Mouse (Mus musculus) testis, adult 2 months (tissue): ENCODE data around the gene Pdlim7. TPM values are rescaled to one million over a fixed set of nuclear protein-coding genes. Genes with fewer than 3 reads are reported as not detected.

Source experiments
- H3K27ac ChIP-seq: fragments of 200-500 bp; 2 replicates; pipeline ENCODE4 v1.5.1; 2012; ENCODE audit warnings: low read depth, low read length; ENCODE audit not compliant: control insufficient read depth, insufficient read depth
- H3K27me3 ChIP-seq: fragments of 200-500 bp; 2 replicates; pipeline ENCODE4 v1.6.1; 2012; ENCODE audit warnings: mild to moderate bottlenecking, low read length, moderate library complexity; ENCODE audit not compliant: control insufficient read depth, insufficient read depth
- H3K36me3 ChIP-seq: fragments of 200-500 bp; 2 replicates; pipeline ENCODE4 v1.6.1; 2012; ENCODE audit warnings: mild to moderate bottlenecking, low read length; ENCODE audit not compliant: control insufficient read depth, insufficient read depth
- H3K4me1 ChIP-seq: fragments of 200-500 bp; 2 replicates; pipeline ENCODE4 v1.6.1; 2012; ENCODE audit warnings: low read length; ENCODE audit not compliant: control insufficient read depth, insufficient read depth
- H3K4me3 ChIP-seq: fragments of 200-500 bp; 2 replicates; pipeline ENCODE4 v1.5.1; 2012; ENCODE audit warnings: low read depth, mild to moderate bottlenecking, low read length, moderate library complexity, mixed read lengths; ENCODE audit not compliant: control insufficient read depth
- CTCF ChIP-seq: fragments of 200-500 bp; IDR thresholded peaks from 2 replicates; pipeline ENCODE4 v1.5.1; 2012; ENCODE audit warnings: low read depth, mild to moderate bottlenecking, inconsistent platforms, low read length, moderate library complexity; ENCODE audit not compliant: control insufficient read depth, insufficient read depth, insufficient replicate concordance
- POLR2A ChIP-seq: fragments of 200-500 bp; IDR thresholded peaks from 2 replicates; pipeline ENCODE4 v1.6.1; 2012; ENCODE audit warnings: low read depth, mild to moderate bottlenecking, inconsistent platforms, low read length, moderate library complexity; ENCODE audit not compliant: control insufficient read depth
- polyA plus RNA-seq: library from polyadenylated mRNA; depleted of rRNA; stranded (reverse); fragments of >200 nt; gene quantifications from 2 replicates; pipeline ENCODE4 v1.2.3, GENCODE M21; 2012; rRNA removed

Gene Pdlim7
- polyA plus RNA-seq, 1 experiment, result 7.6 TPM

- Histone ChIP-seq H3K27ac (no peak overlapping the region), H3K4me1 (peaks cover 12% of the 10 kb centered on the region), H3K27me3 (no peaks in the 10 kb centered on the region), H3K36me3 (no peaks in the 10 kb centered on the region), H3K4me3 (no peak overlapping the region)
- TF ChIP-seq CTCF (no peak), POLR2A (no peak)
Observed at GRCm38 (mm10) chr13:55446483-55447105, 66.9 kb downstream of the Pdlim7 start.

Other genes starting within 250 kb of the Pdlim7 start
- gene Prelid1, start 193.2 kb downstream of the Pdlim7 start, polyA plus RNA-seq, result 32.7 and 40.0 TPM in 2 replicates
- gene Rab24, start 191.7 kb downstream of the Pdlim7 start, polyA plus RNA-seq, result 33.4 and 37.0 TPM in 2 replicates
- 2.3 and 2.4 TPM in 2 replicates for gene Mxd3, start 183.9 kb downstream of the Pdlim7 start, polyA plus RNA-seq
- gene Lman2, start 150.9 kb downstream of the Pdlim7 start, polyA plus RNA-seq, result 43.7 and 44.8 TPM in 2 replicates
- 0.10 and 0.14 TPM in 2 replicates for gene Rgs14, start 143.9 kb downstream of the Pdlim7 start, polyA plus RNA-seq
- gene Slc34a1, start 115.5 kb downstream of the Pdlim7 start, polyA plus RNA-seq, result 0.16 and 0.22 TPM in 2 replicates
- 279 and 352 TPM in 2 replicates for gene Pfn3, start 98.4 kb downstream of the Pdlim7 start, polyA plus RNA-seq
- 3.0 and 3.4 TPM in 2 replicates for gene F12, start 86.9 kb downstream of the Pdlim7 start, polyA plus RNA-seq
- 7.8 and 8.4 TPM in 2 replicates for gene Grk6, start 68.6 kb downstream of the Pdlim7 start, polyA plus RNA-seq
- 20.3 and 24.9 TPM in 2 replicates for gene Prr7, start 49.4 kb downstream of the Pdlim7 start, polyA plus RNA-seq
- 89.3 and 101 TPM in 2 replicates for gene Dbn1, start 25.6 kb downstream of the Pdlim7 start, polyA plus RNA-seq
- 2.3 TPM in 2 replicates for gene Dok3, start 15.6 kb upstream of the Pdlim7 start, polyA plus RNA-seq
- 52.0 and 58.5 TPM in 2 replicates for gene Ddx41, start 23.0 kb upstream of the Pdlim7 start, polyA plus RNA-seq
- 28.5 and 28.8 TPM in 2 replicates for gene Fam193b, start 57.4 kb upstream of the Pdlim7 start, polyA plus RNA-seq
- 35.4 and 36.5 TPM in 2 replicates for gene Tmed9, start 60.1 kb upstream of the Pdlim7 start, polyA plus RNA-seq
- gene B4galt7, start 86.2 kb upstream of the Pdlim7 start, polyA plus RNA-seq, result 13.0 and 15.6 TPM in 2 replicates
- gene Caml, start 109.3 kb upstream of the Pdlim7 start, polyA plus RNA-seq, result 24.8 and 26.8 TPM in 2 replicates
- gene Ddx46, start 121.4 kb upstream of the Pdlim7 start, polyA plus RNA-seq, result 25.3 and 27.7 TPM in 2 replicates
- gene B230219D22Rik, start 179.4 kb upstream of the Pdlim7 start, polyA plus RNA-seq, result 6.1 and 7.6 TPM in 2 replicates
- 7.8 and 8.1 TPM in 2 replicates for gene Txndc15, start 201.0 kb upstream of the Pdlim7 start, polyA plus RNA-seq
- gene Pcbd2, start 213.7 kb upstream of the Pdlim7 start, polyA plus RNA-seq, result 4.8 and 6.3 TPM in 2 replicates